Mouse (Mus musculus) CH12.LX (cell line): ENCODE data around the gene Cyp4f37.

ENCODE experiments used
- BHLHE40 ChIP-seq: IDR thresholded peaks from 2 replicates; pipeline ENCODE4 v1.6.1; 2011; ENCODE audit warnings: mild to moderate bottlenecking, low read depth, low read length, improper control_type of control experiment
- CTCF ChIP-seq, 2 experiments: IDR thresholded peaks in 1 of 2; conservative IDR thresholded peaks in 1 of 2; 2 replicates each; pipeline ENCODE4 v1.5.1; 2011 to 2012; ENCODE audit warnings: low read depth in 2 of 2, low read length in 2 of 2, improper control_type of control experiment in 1 of 2, inconsistent platforms in 1 of 2, mild to moderate bottlenecking in 1 of 2, moderate library complexity in 1 of 2
- E2F4 ChIP-seq: IDR thresholded peaks from 2 replicates; pipeline ENCODE4 v1.6.1; 2011; ENCODE audit warnings: low read depth, low read length, improper control_type of control experiment; ENCODE audit not compliant: insufficient replicate concordance
- EP300 ChIP-seq: IDR thresholded peaks from 2 replicates; pipeline ENCODE4 v1.6.1; 2011; ENCODE audit warnings: low read length, improper control_type of control experiment
- HCFC1 ChIP-seq: IDR thresholded peaks from 2 replicates; pipeline ENCODE4 v1.6.1; 2012; ENCODE audit warnings: low read depth, mild to moderate bottlenecking, inconsistent platforms, low read length, improper control_type of control experiment
- KAT2A ChIP-seq: IDR thresholded peaks from 2 replicates; pipeline ENCODE4 v1.6.1; 2012; ENCODE audit warnings: low read length, improper control_type of control experiment, inconsistent platforms; ENCODE audit not compliant: insufficient replicate concordance
- MEF2A ChIP-seq: IDR thresholded peaks from 2 replicates; pipeline ENCODE4 v1.6.1; 2014; ENCODE audit warnings: low read depth, mild to moderate bottlenecking, inconsistent platforms, low read length, improper control_type of control experiment, borderline replicate concordance
- MYC ChIP-seq: IDR thresholded peaks from 2 replicates; pipeline ENCODE4 v1.6.1; 2011; ENCODE audit warnings: low read depth, mild to moderate bottlenecking, improper control_type of control experiment, low read length
- POLR2A ChIP-seq: IDR thresholded peaks from 2 replicates; pipeline ENCODE4 v1.6.1; 2011; ENCODE audit warnings: low read depth, mild to moderate bottlenecking, improper control_type of control experiment, low read length
- POLR2AphosphoS2 ChIP-seq: IDR thresholded peaks from 2 replicates; pipeline ENCODE4 v1.6.1; 2011; ENCODE audit warnings: low read depth, low read length, improper control_type of control experiment
- TCF12 ChIP-seq: IDR thresholded peaks from 2 replicates; pipeline ENCODE4 v1.6.1; 2014; ENCODE audit warnings: low read depth, mild to moderate bottlenecking, inconsistent platforms, low read length, improper control_type of control experiment
- ZMIZ1 ChIP-seq: IDR thresholded peaks from 2 replicates; pipeline ENCODE4 v1.6.1; 2012; ENCODE audit warnings: low read depth, mild to moderate bottlenecking, inconsistent platforms, low read length, improper control_type of control experiment

DNA sequence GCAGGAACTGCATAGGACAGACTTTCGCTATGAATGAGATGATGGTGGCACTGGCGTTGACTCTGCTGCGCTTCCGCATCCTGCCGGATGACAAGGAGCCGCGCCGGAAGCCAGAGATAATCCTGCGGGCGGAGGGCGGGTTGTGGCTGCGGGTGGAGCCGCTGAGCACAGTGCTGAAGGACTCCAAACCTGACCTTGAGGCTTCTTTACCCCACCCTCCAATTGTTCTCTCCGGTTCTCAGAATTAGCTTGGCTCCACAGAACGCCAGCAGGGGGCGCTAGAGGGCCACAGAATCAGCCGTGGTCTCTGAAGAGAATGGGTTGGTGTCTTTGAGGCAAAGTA, 13.8 kb downstream of the Cyp4f37 start:
- peak; percentile 45; the same call in 1 of the 2 replicates for TF ChIP-seq TCF12
- TF ChIP-seq CTCF (conservative IDR thresholded peaks at IDR 0.05 in 1 of 2, IDR thresholded peaks at IDR 0.05 in 1 of 2; ENCODE audit: low read depth in 2 of 2, low read length in 2 of 2), result peak; percentile 78 to 96
- TF ChIP-seq POLR2A, result peak; percentile 74
- TF ChIP-seq MEF2A, result no peak
- peak; percentile 71 for TF ChIP-seq HCFC1
- TF ChIP-seq POLR2AphosphoS2, result no peak
- no peak for TF ChIP-seq KAT2A
- TF ChIP-seq MYC, result 0 out of 2 replicates have a peak, but pooled peaks have one; percentile 38
- no peak for TF ChIP-seq BHLHE40
- TF ChIP-seq E2F4, result no peak
- TF ChIP-seq ZMIZ1, result no peak
- no peak for TF ChIP-seq EP300
